Mouse (Mus musculus) limb, embryonic 15.5 days (tissue): Measurements from ENCODE around the gene Prkce. TPM values are rescaled to one million over a fixed set of nuclear protein-coding genes. Genes with fewer than 3 reads are reported as not detected.

Experiments used
- ATAC-seq: fragments of 200-750 bp; cut with Nextera tagmentation; 2 replicates; pipeline ENCODE4 v1.8.0; 2017; ENCODE audit warnings: low read depth, moderate TSS enrichment; ENCODE audit not compliant: insufficient number of reproducible peaks, low FRiP score, low TSS enrichment
- H3K27ac ChIP-seq: fragments of 300-500 bp; sonication (generic); 2 replicates; pipeline ENCODE4 v1.5.1; 2015; ENCODE audit warnings: moderate library complexity, mild to moderate bottlenecking, inconsistent platforms
- H3K27me3 ChIP-seq: fragments of 300-500 bp; sonication (generic); 2 replicates; pipeline ENCODE4 v1.6.1; 2015; ENCODE audit warnings: inconsistent platforms
- H3K36me3 ChIP-seq: fragments of 300-500 bp; sonication (generic); 2 replicates; pipeline ENCODE4 v1.6.1; 2015; ENCODE audit warnings: inconsistent platforms
- H3K4me1 ChIP-seq: fragments of 300-500 bp; sonication (generic); 2 replicates; pipeline ENCODE4 v1.6.1; 2015; ENCODE audit warnings: inconsistent platforms
- H3K4me2 ChIP-seq: fragments of 300-500 bp; sonication (generic); 2 replicates; pipeline ENCODE4 v1.6.1; 2015; ENCODE audit warnings: mild to moderate bottlenecking, inconsistent platforms
- H3K4me3 ChIP-seq: fragments of 300-500 bp; sonication (generic); 2 replicates; pipeline ENCODE4 v1.5.1; 2015; ENCODE audit warnings: mild to moderate bottlenecking, inconsistent platforms
- H3K9ac ChIP-seq: fragments of 300-500 bp; sonication (generic); 2 replicates; pipeline ENCODE4 v1.6.1; 2015; ENCODE audit warnings: inconsistent platforms
- H3K9me3 ChIP-seq: fragments of 300-500 bp; sonication (generic); 2 replicates; pipeline ENCODE4 v1.6.1; 2016; ENCODE audit warnings: inconsistent platforms
- WGBS: fragments of 180-500 bp; shearing (Covaris S2); methylation state at CpG from one replicate; pipeline ENCODE4 v1.1.7; 2015; 5-methylcytosine and 5-hydroxymethylcytosine counted together
- polyA plus RNA-seq: library from polyadenylated mRNA; unstranded; fragments of >200 nt; fragmentation: Nextera tagmentation; extraction: Ambion mirVana; gene quantifications from 2 replicates; pipeline ENCODE4 v1.2.1, GENCODE M21; 2015

Gene Prkce
- polyA plus RNA-seq, 1 experiment from 2014 or later: 6.8 TPM

- H3K4me1 ChIP-seq: peaks cover 12% of the 10 kb centered on the region
- no peak overlapping the region for H3K4me2 ChIP-seq
- no peak for ATAC-seq
- H3K4me3 ChIP-seq: no peak overlapping the region
- WGBS: 89% methylated on average over 7 of the region's 7 CpGs
- no peak overlapping the region for H3K9ac ChIP-seq
- no peaks in the 10 kb centered on the region for H3K36me3 ChIP-seq
- H3K27ac ChIP-seq: no peak overlapping the region
- H3K9me3 ChIP-seq: no peaks in the 10 kb centered on the region
- no peaks in the 10 kb centered on the region for H3K27me3 ChIP-seq
Observed at GRCm38 (mm10) chr17:86441098-86441497, 273.5 kb downstream of the Prkce start.

- no peak overlapping the region for H3K27ac ChIP-seq
- 76% methylated on average over 7 of the region's 7 CpGs for WGBS
- no peak overlapping the region for H3K9ac ChIP-seq
- H3K4me2 ChIP-seq: no peak overlapping the region
- H3K36me3 ChIP-seq: no peaks in the 10 kb centered on the region
- H3K27me3 ChIP-seq: no peaks in the 10 kb centered on the region
- H3K4me3 ChIP-seq: no peak overlapping the region
- H3K9me3 ChIP-seq: no peaks in the 10 kb centered on the region
- H3K4me1 ChIP-seq: peaks cover 12% of the 10 kb centered on the region
- ATAC-seq: no peak
Observed at GRCm38 (mm10) chr17:86443886-86444285, 276.3 kb downstream of the Prkce start.

GRCm38 (mm10) chr17:86444578-86445419 is 277.2 kb downstream of the Prkce start:
- peaks cover 12% of the 10 kb centered on the region for H3K4me1 ChIP-seq
- H3K4me3 ChIP-seq: no peak overlapping the region
- peak overlapping the region; percentile 25 for H3K4me2 ChIP-seq
- peak overlapping the region; percentile 75 for H3K27ac ChIP-seq
- no peaks in the 10 kb centered on the region for H3K27me3 ChIP-seq
- H3K9me3 ChIP-seq: no peaks in the 10 kb centered on the region
- no peak overlapping the region for H3K9ac ChIP-seq
- H3K36me3 ChIP-seq: no peaks in the 10 kb centered on the region
- ATAC-seq: peak; percentile 69
- WGBS: 35% methylated on average over 15 of the region's 15 CpGs

- Histone ChIP-seq H3K4me2 (0 out of 2 replicates have a peak overlapping the region, but pooled peaks have one; percentile 25), H3K27ac (peak overlapping the region; percentile 75)
- ATAC-seq: no peak
Observed at GRCm38 (mm10) chr17:86445420-86445720, 277.8 kb downstream of the Prkce start.

GRCm38 (mm10) chr17:86445900-86446299 is 278.3 kb downstream of the Prkce start:
- 74% methylated on average over 5 of the region's 5 CpGs for WGBS
- Histone ChIP-seq H3K4me3 (no peak overlapping the region), H3K27me3 (no peaks in the 10 kb centered on the region), H3K9me3 (no peaks in the 10 kb centered on the region), H3K36me3 (no peaks in the 10 kb centered on the region), H3K4me1 (peaks cover 12% of the 10 kb centered on the region), H3K4me2 (no peak overlapping the region), H3K9ac (no peak overlapping the region), H3K27ac (no peak overlapping the region)
- ATAC-seq: no peak

More at GRCm38 (mm10) chr17:86445420-86445720, 277.8 kb downstream of the Prkce start:
- H3K36me3 ChIP-seq: no peaks in the 10 kb centered on the region
- WGBS: 20% methylated on average over 3 of the region's 3 CpGs
- peaks cover 12% of the 10 kb centered on the region for H3K4me1 ChIP-seq
- H3K4me3 ChIP-seq: no peak overlapping the region
- no peak overlapping the region for H3K9ac ChIP-seq
- H3K27me3 ChIP-seq: no peaks in the 10 kb centered on the region
- no peaks in the 10 kb centered on the region for H3K9me3 ChIP-seq

GRCm38 (mm10) chr17:86447101-86447598 is 279.6 kb downstream of the Prkce start:
- no peak for ATAC-seq
- 80% methylated on average over 4 of the region's 4 CpGs for WGBS
- Histone ChIP-seq H3K36me3 (no peaks in the 10 kb centered on the region), H3K27ac (no peak overlapping the region), H3K4me2 (no peak overlapping the region), H3K4me1 (peaks cover 12% of the 10 kb centered on the region), H3K9me3 (no peaks in the 10 kb centered on the region), H3K27me3 (no peaks in the 10 kb centered on the region), H3K9ac (no peak overlapping the region), H3K4me3 (no peak overlapping the region)

- Histone ChIP-seq H3K4me2 (no peak overlapping the region), H3K36me3 (no peaks in the 10 kb centered on the region), H3K27me3 (no peaks in the 10 kb centered on the region), H3K9me3 (no peaks in the 10 kb centered on the region), H3K4me3 (no peak overlapping the region), H3K4me1 (no peaks in the 10 kb centered on the region), H3K27ac (no peak overlapping the region), H3K9ac (no peak overlapping the region)
- no peak for ATAC-seq
- WGBS: 77% methylated on average over 4 of the region's 4 CpGs
Observed at GRCm38 (mm10) chr17:86452934-86453333, 285.3 kb downstream of the Prkce start.

GRCm38 (mm10) chr17:86453673-86454350 is 286.2 kb downstream of the Prkce start:
- Histone ChIP-seq H3K4me2 (no peak overlapping the region), H3K27me3 (no peaks in the 10 kb centered on the region), H3K27ac (no peak overlapping the region), H3K4me1 (no peaks in the 10 kb centered on the region), H3K9ac (no peak overlapping the region), H3K9me3 (no peaks in the 10 kb centered on the region), H3K36me3 (no peaks in the 10 kb centered on the region), H3K4me3 (no peak overlapping the region)
- 79% methylated on average over 14 of the region's 14 CpGs for WGBS
- ATAC-seq: no peak

- Histone ChIP-seq H3K27me3 (no peaks in the 10 kb centered on the region), H3K4me2 (no peak overlapping the region)
Observed at GRCm38 (mm10) chr17:86454351-86454706, 286.7 kb downstream of the Prkce start.

GRCm38 (mm10) chr17:86456512-86456911 is 288.9 kb downstream of the Prkce start:
- H3K4me1 ChIP-seq: no peaks in the 10 kb centered on the region; the same call in 1 of the 2 replicates
- no peak for ATAC-seq
- WGBS: 58% methylated on average over 6 of the region's 6 CpGs
- no peaks in the 10 kb centered on the region for H3K9me3 ChIP-seq
- H3K27ac ChIP-seq: no peak overlapping the region
- no peak overlapping the region for H3K4me3 ChIP-seq
- no peaks in the 10 kb centered on the region for H3K27me3 ChIP-seq
- no peak overlapping the region for H3K4me2 ChIP-seq
- H3K9ac ChIP-seq: no peak overlapping the region
- H3K36me3 ChIP-seq: no peaks in the 10 kb centered on the region

More at GRCm38 (mm10) chr17:86454351-86454706, 286.7 kb downstream of the Prkce start:
- ATAC-seq: no peak
- no peak overlapping the region for H3K4me3 ChIP-seq
- no peaks in the 10 kb centered on the region for H3K4me1 ChIP-seq
- no peaks in the 10 kb centered on the region for H3K9me3 ChIP-seq
- H3K27ac ChIP-seq: no peak overlapping the region
- WGBS: 61% methylated on average over 3 of the region's 3 CpGs
- H3K9ac ChIP-seq: no peak overlapping the region
- H3K36me3 ChIP-seq: no peaks in the 10 kb centered on the region

- no peaks in the 10 kb centered on the region for H3K27me3 ChIP-seq
- ATAC-seq: no peak
- 81% methylated on average over 11 of the region's 11 CpGs for WGBS
- H3K36me3 ChIP-seq: no peaks in the 10 kb centered on the region
- no peak overlapping the region for H3K4me2 ChIP-seq
- no peaks in the 10 kb centered on the region for H3K9me3 ChIP-seq
- H3K27ac ChIP-seq: no peak overlapping the region
- no peaks in the 10 kb centered on the region; the same call in 1 of the 2 replicates for H3K4me1 ChIP-seq
- no peak overlapping the region for H3K4me3 ChIP-seq
- H3K9ac ChIP-seq: no peak overlapping the region
Observed at GRCm38 (mm10) chr17:86458302-86458980, 290.9 kb downstream of the Prkce start.
